Mouse (Mus musculus): ENCODE measurements around the gene Lfng. TPM values are rescaled to one million over a fixed set of nuclear protein-coding genes. Genes with fewer than 3 reads are reported as not detected.

The Lfng gene
- polyA plus RNA-seq, 1 experiment from 2014 or later, result 11.7 TPM

DNA sequence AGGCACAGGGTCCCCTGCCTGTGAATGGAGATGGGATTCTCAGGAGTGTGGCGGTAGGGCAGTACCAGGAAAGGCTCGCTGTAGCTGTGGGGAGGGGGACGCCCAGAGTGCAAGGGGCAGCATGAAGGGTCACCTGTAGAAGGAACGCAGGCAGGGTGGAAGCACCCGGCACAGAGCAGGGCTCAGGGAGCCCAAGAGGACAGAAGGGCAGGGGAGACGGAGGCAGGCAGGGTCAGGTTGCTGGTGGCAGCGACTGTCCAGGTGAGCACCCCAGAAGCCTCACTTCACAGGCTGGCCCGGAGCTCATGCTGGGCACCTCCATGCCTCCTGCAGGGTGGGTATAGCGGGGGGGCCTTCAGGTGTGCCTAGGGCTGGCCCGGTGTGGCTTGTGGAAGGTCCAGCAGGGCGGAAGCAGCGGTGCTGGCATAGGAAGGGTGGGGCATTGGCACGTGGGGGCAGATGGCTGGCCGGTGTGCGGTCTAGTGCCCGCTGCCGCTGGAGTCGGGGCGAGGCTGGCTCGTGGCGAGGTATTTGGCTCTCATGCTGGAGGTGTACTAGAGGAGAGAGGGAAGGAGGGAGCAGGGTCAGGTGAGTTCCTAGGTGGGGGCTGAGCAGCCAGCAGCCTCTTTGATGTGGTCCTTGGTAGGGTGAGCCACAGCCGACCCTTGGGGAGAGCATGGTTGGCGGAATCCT, 16.0 kb downstream of the Lfng start:
- Histone ChIP-seq H3K27ac (replicated peaks) (no peak overlapping the region), H3K4me1 (peaks cover 10% of the 10 kb centered on the region; the same call in 1 of the 2 replicates), H3K36me3 (replicated peaks) (peaks cover 75% of the 10 kb centered on the region), H3K27me3 (replicated peaks; ENCODE audit: low read depth, poor library complexity, severe bottlenecking) (no peaks in the 10 kb centered on the region), H3K9me3 (peaks cover 5% of the 10 kb centered on the region; the same call in 1 of the 2 replicates), H3K4me3 (no peak overlapping the region)
- 94% methylated on average over 23 of the region's 23 CpGs for WGBS
- no peak for DNase-seq (ENCODE audit: low spot score)

DNA sequence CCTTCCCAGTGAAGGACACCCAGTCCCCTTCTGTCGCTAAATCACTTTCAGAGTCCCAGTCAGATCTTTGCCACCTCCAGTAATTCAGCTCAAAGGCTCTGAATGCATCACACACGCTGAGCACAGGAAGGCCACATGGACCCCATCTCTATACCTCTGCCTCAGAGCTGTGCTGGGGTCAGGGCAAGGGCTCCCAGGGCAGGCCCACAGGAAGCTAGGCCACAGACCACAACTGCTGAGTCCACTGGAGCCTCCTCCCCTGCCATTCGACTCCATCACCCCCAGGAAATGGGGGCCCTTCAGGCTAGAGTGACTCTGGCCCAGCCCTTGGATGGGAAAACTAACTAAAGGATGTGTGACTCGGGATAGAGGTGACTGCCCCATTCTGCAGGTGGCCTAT, 16.7 kb downstream of the Lfng start:
- no peaks in the 10 kb centered on the region for H3K27me3 ChIP-seq (replicated peaks; ENCODE audit: low read depth, poor library complexity, severe bottlenecking)
- H3K27ac ChIP-seq (replicated peaks), result no peak overlapping the region
- 72% methylated on average over 4 of the region's 4 CpGs for WGBS
- H3K36me3 ChIP-seq (replicated peaks), result peaks cover 82% of the 10 kb centered on the region
- no peak overlapping the region for H3K4me3 ChIP-seq
- peaks cover 10% of the 10 kb centered on the region; the same call in 1 of the 2 replicates for H3K4me1 ChIP-seq
- peaks cover 12% of the 10 kb centered on the region; the same call in 1 of the 2 replicates for H3K9me3 ChIP-seq
- no peak for DNase-seq (ENCODE audit: low spot score)

DNA sequence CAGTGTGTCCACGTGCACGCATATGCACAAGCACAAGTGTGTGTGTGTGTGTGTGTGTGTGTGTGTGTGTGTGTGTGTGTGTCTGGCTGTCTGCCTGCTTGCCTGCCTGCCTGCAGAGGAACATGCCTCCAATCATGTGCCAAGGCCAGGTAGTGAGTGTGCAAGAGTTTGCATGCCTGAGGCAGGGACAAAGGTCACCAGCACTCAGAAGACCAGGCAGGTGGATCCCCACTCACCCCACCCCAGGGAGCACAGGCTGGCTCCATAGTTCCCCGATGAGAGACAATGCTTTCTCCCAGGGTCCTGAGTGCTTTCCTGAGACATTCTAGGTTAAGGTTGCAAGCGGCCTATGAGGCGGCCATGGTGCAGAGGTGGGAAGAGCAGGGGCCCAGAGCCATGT, 17.1 kb downstream of the Lfng start:
- Histone ChIP-seq H3K27ac (replicated peaks) (no peak overlapping the region), H3K9me3 (peaks cover 16% of the 10 kb centered on the region; the same call in 1 of the 2 replicates), H3K27me3 (replicated peaks; ENCODE audit: low read depth, poor library complexity, severe bottlenecking) (no peaks in the 10 kb centered on the region), H3K4me1 (peaks cover 10% of the 10 kb centered on the region; the same call in 1 of the 2 replicates), H3K4me3 (no peak overlapping the region), H3K36me3 (replicated peaks) (peaks cover 86% of the 10 kb centered on the region)
- 96% methylated on average over 5 of the region's 5 CpGs for WGBS
- DNase-seq (ENCODE audit: low spot score), result no peak

DNA sequence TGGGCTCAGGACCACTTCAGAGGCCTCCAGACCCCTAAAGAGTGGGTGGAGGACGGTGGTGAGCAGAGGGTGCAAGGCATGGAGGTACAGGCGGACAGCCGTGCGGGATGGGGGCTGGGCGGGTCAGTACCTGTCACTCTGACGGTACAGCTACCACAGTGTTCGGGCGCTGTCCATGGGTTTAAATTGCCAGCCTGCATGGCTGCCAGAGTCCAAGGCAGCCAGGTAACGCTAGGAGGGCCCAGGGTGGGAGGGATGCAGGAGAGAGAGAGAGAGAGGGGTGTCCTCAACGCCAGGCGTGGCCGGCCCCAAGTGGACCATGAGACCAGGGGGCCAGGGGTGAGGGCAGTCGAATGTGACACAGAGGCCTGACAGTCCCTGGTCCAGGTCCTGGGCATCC, 17.8 kb downstream of the Lfng start:
- Histone ChIP-seq H3K4me3 (no peak overlapping the region), H3K27ac (replicated peaks) (0 out of 2 replicates have a peak overlapping the region, but pooled peaks have one; percentile 27), H3K9me3 (peaks cover 18% of the 10 kb centered on the region; the same call in 1 of the 2 replicates), H3K27me3 (replicated peaks; ENCODE audit: low read depth, poor library complexity, severe bottlenecking) (no peaks in the 10 kb centered on the region), H3K36me3 (replicated peaks) (peaks cover 93% of the 10 kb centered on the region), H3K4me1 (peaks cover 10% of the 10 kb centered on the region; the same call in 1 of the 2 replicates)
- no peak for DNase-seq (ENCODE audit: low spot score)
- WGBS, result 94% methylated on average over 13 of the region's 13 CpGs

DNA sequence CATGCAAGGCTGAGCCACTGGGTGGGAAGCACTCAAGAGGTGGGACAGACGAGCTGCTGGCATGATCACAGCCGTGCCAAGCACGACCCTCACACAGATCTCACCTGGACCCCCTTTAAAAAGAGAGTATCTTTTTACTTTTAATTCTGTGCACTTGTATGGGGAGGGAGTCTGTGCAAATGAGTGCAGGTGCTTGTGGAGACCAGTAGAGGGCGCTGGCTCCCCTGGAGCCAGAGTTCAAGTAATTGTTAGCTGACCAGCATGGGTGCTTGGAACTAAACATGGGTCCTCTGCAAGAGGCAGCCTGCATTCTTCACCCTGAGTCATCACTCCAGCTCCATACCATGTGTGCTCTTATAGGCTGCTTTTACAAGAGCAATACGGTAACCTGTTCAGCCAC, 20.5 kb downstream of the Lfng start:
- WGBS, result 95% methylated on average over 5 of the region's 5 CpGs
- no peak for DNase-seq (ENCODE audit: low spot score)
- Histone ChIP-seq H3K4me1 (no peaks in the 10 kb centered on the region), H3K9me3 (peaks cover 18% of the 10 kb centered on the region; the same call in 1 of the 2 replicates), H3K27ac (replicated peaks) (no peak overlapping the region), H3K4me3 (no peak overlapping the region), H3K27me3 (replicated peaks; ENCODE audit: low read depth, poor library complexity, severe bottlenecking) (no peaks in the 10 kb centered on the region), H3K36me3 (replicated peaks) (peaks cover 100% of the 10 kb centered on the region)

DNA sequence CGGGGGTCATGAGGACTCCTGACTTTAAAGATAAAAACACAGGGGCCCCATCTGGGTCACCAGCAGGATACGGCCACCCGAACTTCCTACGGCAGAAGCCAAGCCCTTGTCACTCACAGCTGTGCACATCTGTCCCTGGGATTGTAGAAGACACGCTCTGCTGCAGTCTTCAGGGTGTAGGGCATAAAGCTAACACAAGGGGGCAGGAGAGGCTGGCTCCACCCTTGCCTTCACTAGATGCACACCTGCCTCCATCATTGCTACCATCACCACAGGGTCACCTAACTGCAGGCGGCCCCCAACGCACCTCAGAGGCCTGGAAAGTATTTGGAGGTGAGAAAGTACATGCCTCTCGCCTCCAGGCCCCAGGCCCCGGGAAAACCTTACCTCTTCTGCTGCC, 21.9 kb downstream of the Lfng start:
- Histone ChIP-seq H3K36me3 (replicated peaks) (peaks cover 100% of the 10 kb centered on the region), H3K4me3 (no peak overlapping the region), H3K9me3 (peaks cover 18% of the 10 kb centered on the region; the same call in 1 of the 2 replicates), H3K27ac (replicated peaks) (no peak overlapping the region), H3K27me3 (replicated peaks; ENCODE audit: low read depth, poor library complexity, severe bottlenecking) (no peaks in the 10 kb centered on the region), H3K4me1 (no peaks in the 10 kb centered on the region)
- WGBS, result 93% methylated on average over 9 of the region's 9 CpGs
- DNase-seq (ENCODE audit: low spot score), result no peak

DNA sequence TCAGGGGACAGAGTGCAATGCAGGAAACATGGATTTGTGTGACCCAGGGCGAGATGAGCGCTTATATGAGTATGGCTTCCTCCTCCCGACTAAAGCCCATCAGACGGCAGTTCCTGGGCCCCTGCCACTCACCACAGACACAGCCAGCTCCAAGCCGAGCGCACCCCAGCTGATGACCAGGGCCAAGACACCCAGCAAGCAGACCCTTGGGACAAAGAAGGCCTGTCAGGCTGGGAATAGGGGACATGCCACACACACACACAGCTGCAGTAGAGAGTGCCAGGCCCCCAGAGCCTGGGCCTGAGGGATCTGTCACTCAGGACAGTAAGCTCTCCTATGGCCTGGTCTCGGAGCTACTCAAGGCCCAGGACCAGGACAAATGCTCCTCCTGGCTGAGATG, 26.3 kb downstream of the Lfng start:
- peaks cover 9% of the 10 kb centered on the region; the same call in 1 of the 2 replicates for H3K9me3 ChIP-seq
- H3K27ac ChIP-seq (replicated peaks), result no peak overlapping the region
- H3K4me3 ChIP-seq, result no peak overlapping the region
- no peaks in the 10 kb centered on the region for H3K27me3 ChIP-seq (replicated peaks; ENCODE audit: low read depth, poor library complexity, severe bottlenecking)
- peaks cover 100% of the 10 kb centered on the region for H3K36me3 ChIP-seq (replicated peaks)
- 93% methylated on average over 7 of the region's 7 CpGs for WGBS
- peaks cover 10% of the 10 kb centered on the region for H3K4me1 ChIP-seq
- no peak for DNase-seq (ENCODE audit: low spot score)

DNA sequence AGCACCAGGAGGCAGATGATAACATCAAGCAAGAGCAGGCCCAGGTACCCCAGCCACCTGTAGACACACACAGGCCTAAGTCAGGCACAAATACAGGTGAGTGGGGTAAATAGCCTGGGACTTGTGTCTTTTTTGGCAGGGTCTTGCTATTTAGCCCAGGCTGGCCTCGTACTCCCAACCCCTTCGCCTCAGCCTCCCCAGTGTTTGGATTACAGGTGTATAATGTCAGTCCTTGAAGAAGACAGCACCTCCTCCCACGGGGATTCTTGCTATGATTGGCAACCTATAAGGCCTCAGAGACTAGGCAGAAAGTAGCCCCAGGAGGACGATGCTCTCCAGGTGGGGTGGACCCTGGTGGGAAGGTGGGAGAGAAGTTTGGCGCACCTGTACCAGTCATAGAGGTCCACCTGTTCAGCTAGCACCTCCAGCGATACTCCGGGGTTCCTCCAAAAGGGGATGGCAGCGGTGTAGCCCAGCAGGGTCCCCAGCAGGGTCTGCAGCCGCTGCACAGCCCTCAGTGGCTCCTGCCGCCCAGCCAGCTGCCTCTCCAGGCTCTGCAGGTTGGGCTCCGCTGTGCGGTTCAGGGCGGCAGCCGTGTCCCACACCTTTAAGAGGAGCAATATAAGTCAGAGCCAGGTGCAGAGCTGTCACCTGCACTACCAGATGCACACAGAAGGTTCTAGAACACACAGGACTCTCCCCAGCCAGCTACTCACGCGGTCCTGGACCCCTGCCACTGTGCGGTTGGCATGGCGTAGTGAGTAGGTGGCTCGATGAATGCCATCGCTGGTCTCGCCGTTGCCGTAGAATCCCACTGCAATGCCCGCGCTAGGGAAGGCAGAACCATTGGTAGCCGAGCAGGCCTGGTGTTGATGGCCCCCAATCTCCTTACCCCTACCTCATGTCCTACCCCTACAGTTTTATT, 27.9 kb downstream of the Lfng start:
- 94% methylated on average over 26 of the region's 26 CpGs for WGBS
- Histone ChIP-seq H3K27me3 (replicated peaks; ENCODE audit: low read depth, poor library complexity, severe bottlenecking) (no peaks in the 10 kb centered on the region), H3K27ac (replicated peaks) (no peak overlapping the region), H3K9me3 (no peaks in the 10 kb centered on the region), H3K4me1 (peaks cover 18% of the 10 kb centered on the region), H3K4me3 (no peak overlapping the region), H3K36me3 (replicated peaks) (peaks cover 100% of the 10 kb centered on the region)
- no peak for DNase-seq (ENCODE audit: low spot score)

DNA sequence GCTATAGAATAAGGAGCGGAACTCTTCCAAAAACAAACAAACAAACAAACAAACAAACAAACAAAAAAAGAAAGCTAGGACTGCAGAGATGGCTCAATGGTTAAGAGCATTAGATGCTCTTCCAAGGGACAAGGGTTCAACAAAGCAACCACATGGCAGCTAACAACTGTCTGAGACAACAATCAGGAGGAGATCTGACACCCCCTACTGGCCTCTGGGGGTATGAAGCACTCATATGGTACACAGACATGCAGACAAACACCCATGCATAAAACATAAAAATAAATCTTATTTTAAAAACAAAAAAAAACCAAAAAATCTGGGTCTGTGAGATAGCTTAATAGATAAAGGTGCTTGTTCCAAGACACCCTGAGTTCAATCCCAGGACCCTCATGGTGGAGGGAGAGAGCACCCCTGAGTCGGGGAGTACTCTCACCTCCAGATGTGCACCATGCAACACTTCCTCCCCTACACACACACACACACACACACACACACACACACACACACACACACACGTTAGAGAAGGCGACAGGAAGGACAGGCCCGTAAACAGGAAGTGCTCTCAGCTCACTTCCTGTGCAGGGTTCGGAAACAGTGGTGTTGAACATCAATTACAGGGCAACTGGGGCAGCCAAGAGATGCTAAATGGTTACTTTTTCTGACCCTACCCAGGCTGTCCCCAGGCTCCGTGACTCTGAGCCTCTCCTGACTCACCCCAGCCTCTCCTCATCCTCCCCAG, 29.4 kb downstream of the Lfng start:
- Histone ChIP-seq H3K4me1 (peaks cover 31% of the 10 kb centered on the region), H3K4me3 (no peak overlapping the region), H3K36me3 (replicated peaks) (peaks cover 100% of the 10 kb centered on the region), H3K9me3 (no peaks in the 10 kb centered on the region), H3K27me3 (replicated peaks; ENCODE audit: low read depth, poor library complexity, severe bottlenecking) (no peaks in the 10 kb centered on the region), H3K27ac (replicated peaks) (0 out of 2 replicates have a peak overlapping the region, but pooled peaks have one; percentile 37)
- DNase-seq (ENCODE audit: low spot score), result no peak
- 87% methylated on average over 7 of the region's 7 CpGs for WGBS

DNA sequence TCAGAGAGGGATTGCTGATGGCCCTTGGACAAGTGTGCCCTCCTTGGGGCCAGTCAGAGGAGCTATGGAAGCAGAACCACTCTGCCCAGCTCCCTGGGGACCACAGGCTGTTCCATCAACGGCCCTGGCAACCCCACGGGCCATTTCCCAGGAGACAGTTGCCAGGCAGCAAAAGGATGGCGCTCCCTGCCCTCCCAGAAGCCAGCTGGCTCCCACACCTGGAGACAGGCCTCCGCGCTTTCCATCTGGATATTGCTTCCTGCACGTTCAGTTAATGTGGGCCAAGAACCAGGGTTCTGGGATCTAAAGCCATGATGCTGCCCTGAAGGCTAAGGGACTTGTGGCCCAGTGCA, 29.9 kb downstream of the Lfng start:
- Histone ChIP-seq H3K4me3 (no peak overlapping the region), H3K36me3 (replicated peaks) (peaks cover 97% of the 10 kb centered on the region), H3K9me3 (no peaks in the 10 kb centered on the region), H3K27ac (replicated peaks) (0 out of 2 replicates have a peak overlapping the region, but pooled peaks have one; percentile 37), H3K4me1 (peaks cover 36% of the 10 kb centered on the region), H3K27me3 (replicated peaks; ENCODE audit: low read depth, poor library complexity, severe bottlenecking) (no peaks in the 10 kb centered on the region)
- WGBS, result 90% methylated on average over 6 of the region's 6 CpGs
- DNase-seq (ENCODE audit: low spot score), result no peak

DNA sequence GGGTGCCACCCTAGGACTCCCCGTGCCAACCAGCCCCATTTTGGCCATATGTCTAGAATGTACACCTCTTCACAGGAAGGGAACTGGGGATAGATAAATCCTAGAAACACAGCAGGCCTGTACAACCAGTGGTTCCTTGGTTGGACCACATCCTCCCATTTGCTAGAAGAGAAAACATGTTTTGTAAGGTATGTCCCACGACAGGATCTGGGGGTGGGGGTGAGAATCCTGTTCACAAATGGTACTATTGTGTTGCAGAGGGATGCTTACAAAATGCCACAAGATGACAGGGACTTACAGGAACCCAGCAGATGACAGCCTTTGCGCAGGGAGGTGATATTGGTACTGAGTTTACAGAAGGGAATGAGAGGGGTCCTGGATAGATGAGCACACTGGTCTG, 30.9 kb downstream of the Lfng start:
- Histone ChIP-seq H3K27me3 (replicated peaks; ENCODE audit: low read depth, poor library complexity, severe bottlenecking) (no peaks in the 10 kb centered on the region), H3K9me3 (no peaks in the 10 kb centered on the region), H3K4me1 (peaks cover 46% of the 10 kb centered on the region), H3K27ac (replicated peaks) (no peak overlapping the region), H3K36me3 (replicated peaks) (peaks cover 97% of the 10 kb centered on the region), H3K4me3 (no peak overlapping the region)
- WGBS, result 90% methylated on average over 3 of the region's 3 CpGs
- DNase-seq (ENCODE audit: low spot score), result no peak

DNA sequence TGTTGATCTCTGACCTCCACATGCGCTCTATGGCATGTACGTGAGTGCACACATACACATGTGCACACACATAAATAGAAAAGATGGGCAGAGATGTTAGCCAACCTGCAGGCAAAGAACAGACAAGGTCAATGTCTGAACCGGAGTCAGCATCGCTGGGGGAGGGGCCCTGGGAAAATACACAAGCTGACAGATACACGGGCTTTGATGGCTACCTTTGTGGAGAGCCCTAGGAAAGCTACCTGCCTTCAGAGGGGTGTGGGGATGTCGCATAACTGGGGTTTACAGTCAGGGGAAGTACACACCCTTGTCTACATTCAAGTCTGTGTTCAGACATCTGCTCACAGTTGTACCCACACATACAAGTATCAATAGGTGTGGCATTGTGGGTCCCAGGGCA, 31.4 kb downstream of the Lfng start:
- H3K27me3 ChIP-seq (replicated peaks; ENCODE audit: low read depth, poor library complexity, severe bottlenecking), result no peaks in the 10 kb centered on the region
- no peak overlapping the region for H3K27ac ChIP-seq (replicated peaks)
- H3K4me1 ChIP-seq, result peaks cover 50% of the 10 kb centered on the region
- 95% methylated on average over 6 of the region's 6 CpGs for WGBS
- no peak for DNase-seq (ENCODE audit: low spot score)
- H3K36me3 ChIP-seq (replicated peaks), result peaks cover 97% of the 10 kb centered on the region
- no peaks in the 10 kb centered on the region for H3K9me3 ChIP-seq
- no peak overlapping the region for H3K4me3 ChIP-seq

All from embryonic facial prominence, embryonic 10.5 days (tissue).